Mouse (Mus musculus) MEL (cell line): ENCODE data around the gene 4933428G20Rik. TPM values are rescaled to one million over a fixed set of nuclear protein-coding genes. Genes with fewer than 3 reads are reported as not detected.

Experiments used
- DNase-seq: peaks from one replicate; pipeline ENCODE4 v3.0.0; 2011; ENCODE audit warnings: low read depth, low spot score
- H3K27ac ChIP-seq: 2 replicates; pipeline ENCODE4 v1.5.1; 2012; ENCODE audit warnings: low read depth, mild to moderate bottlenecking, control low read depth, low read length, moderate library complexity; ENCODE audit not compliant: control insufficient read depth
- H3K27me3 ChIP-seq, 2 experiments: fragments of 150-350 bp in 1 of 2; sonication (generic) in 1 of 2; 2 replicates each; pipeline ENCODE4 v1.6.1; 2012; ENCODE audit warnings: low read length in 2 of 2, mild to moderate bottlenecking in 2 of 2, improper control_type of control experiment in 1 of 2, moderate library complexity in 1 of 2; ENCODE audit not compliant: insufficient read depth in 2 of 2, control insufficient read depth in 1 of 2
- H3K36me3 ChIP-seq, 2 experiments: 2 replicates each; pipeline ENCODE4 v1.6.1; 2012 to 2014; ENCODE audit warnings: low read length in 2 of 2, improper control_type of control experiment in 1 of 2, inconsistent platforms in 1 of 2, mild to moderate bottlenecking in 1 of 2; ENCODE audit not compliant: insufficient read depth in 2 of 2, control insufficient read depth in 1 of 2
- H3K4me1 ChIP-seq, 2 experiments: fragments of 150-350 bp in 1 of 2; sonication (generic) in 1 of 2; 2 replicates each; pipeline ENCODE4 v1.6.1; 2012; ENCODE audit warnings: low read length in 2 of 2, improper control_type of control experiment in 1 of 2, mild to moderate bottlenecking in 1 of 2; ENCODE audit not compliant: insufficient read depth in 2 of 2, control insufficient read depth in 1 of 2
- H3K4me3 ChIP-seq, 2 experiments: fragments of 150-350 bp in 1 of 2; sonication (generic) in 1 of 2; 2 replicates each; pipeline ENCODE4 v1.5.1; 2012; ENCODE audit warnings: low read depth in 2 of 2, low read length in 2 of 2, mild to moderate bottlenecking in 2 of 2, moderate library complexity in 2 of 2, control low read depth in 1 of 2, improper control_type of control experiment in 1 of 2; ENCODE audit not compliant: control insufficient read depth in 1 of 2, insufficient read depth in 1 of 2
- H3K79me2 ChIP-seq: 2 replicates; pipeline ENCODE4 v1.6.1; 2012; ENCODE audit warnings: mild to moderate bottlenecking, low read length, moderate library complexity; ENCODE audit not compliant: control insufficient read depth, poor library complexity, insufficient read depth
- H3K9ac ChIP-seq: 2 replicates; pipeline ENCODE4 v1.6.1; 2012; ENCODE audit warnings: low read depth, mild to moderate bottlenecking, control low read depth, low read length, moderate library complexity; ENCODE audit not compliant: control insufficient read depth, poor library complexity, severe bottlenecking
- H3K9me3 ChIP-seq: fragments of 150-350 bp; sonication (generic); replicated peaks from 2 replicates; pipeline ENCODE4 v1.6.1; 2012; ENCODE audit warnings: mild to moderate bottlenecking, low read length, improper control_type of control experiment, moderate library complexity; ENCODE audit not compliant: insufficient read depth
- BHLHE40 ChIP-seq: IDR thresholded peaks from 2 replicates; pipeline ENCODE4 v1.6.1; 2012; ENCODE audit warnings: low read depth, mild to moderate bottlenecking, inconsistent platforms, low read length, improper control_type of control experiment, borderline replicate concordance
- CHD1 ChIP-seq: IDR thresholded peaks from 2 replicates; pipeline ENCODE4 v1.6.1; 2012; ENCODE audit warnings: low read depth, mild to moderate bottlenecking, inconsistent platforms, low read length, improper control_type of control experiment
- CHD2 ChIP-seq: IDR thresholded peaks from 2 replicates; pipeline ENCODE4 v1.6.1; 2011; ENCODE audit warnings: low read length, improper control_type of control experiment
- CTCF ChIP-seq, 3 experiments: IDR thresholded peaks in 2 of 3; conservative IDR thresholded peaks in 1 of 3; 2 replicates each; pipeline ENCODE4 v1.5.1; 2011 to 2012; ENCODE audit warnings: low read length in 3 of 3, low read depth in 2 of 3, mild to moderate bottlenecking in 2 of 3, improper control_type of control experiment in 1 of 3, inconsistent platforms in 1 of 3, mixed read lengths in 1 of 3, moderate library complexity in 1 of 3; ENCODE audit not compliant: control insufficient read depth in 1 of 3, insufficient read depth in 1 of 3, poor library complexity in 1 of 3, severe bottlenecking in 1 of 3
- E2F4 ChIP-seq: IDR thresholded peaks from 2 replicates; pipeline ENCODE4 v1.6.1; 2011; ENCODE audit warnings: low read depth, low read length, improper control_type of control experiment, borderline replicate concordance
- ELF1 ChIP-seq: IDR thresholded peaks from 2 replicates; pipeline ENCODE4 v1.6.1; 2014; ENCODE audit warnings: low read depth, mild to moderate bottlenecking, inconsistent platforms, low read length, improper control_type of control experiment, moderate library complexity
- EP300 ChIP-seq, 2 experiments: IDR thresholded peaks; 2 replicates each; pipeline ENCODE4 v1.6.1; 2011; ENCODE audit warnings: improper control_type of control experiment in 2 of 2, low read length in 2 of 2, low read depth in 1 of 2, mild to moderate bottlenecking in 1 of 2
- GABPA ChIP-seq: IDR thresholded peaks from 2 replicates; pipeline ENCODE4 v1.6.1; 2012; ENCODE audit warnings: low read depth, mild to moderate bottlenecking, inconsistent platforms, low read length, improper control_type of control experiment, moderate library complexity
- GATA1 ChIP-seq: IDR thresholded peaks from 2 replicates; pipeline ENCODE4 v1.6.1; 2011; ENCODE audit warnings: low read depth, low read length, improper control_type of control experiment
- JUND ChIP-seq: IDR thresholded peaks from 2 replicates; pipeline ENCODE4 v1.6.1; 2011; ENCODE audit warnings: low read depth, mild to moderate bottlenecking, improper control_type of control experiment, low read length
- KAT2A ChIP-seq: conservative IDR thresholded peaks from 2 replicates; pipeline ENCODE4 v1.6.1; 2012; ENCODE audit warnings: low read depth, low read length, improper control_type of control experiment, inconsistent platforms
- MAFK ChIP-seq: IDR thresholded peaks from 2 replicates; pipeline ENCODE4 v1.6.1; 2011; ENCODE audit warnings: low read depth, mild to moderate bottlenecking, low read length, improper control_type of control experiment, borderline replicate concordance
- MAX ChIP-seq: IDR thresholded peaks from 2 replicates; pipeline ENCODE4 v1.6.1; 2011; ENCODE audit warnings: low read length, improper control_type of control experiment
- MAZ ChIP-seq: IDR thresholded peaks from 2 replicates; pipeline ENCODE4 v1.6.1; 2012; ENCODE audit warnings: low read depth, mild to moderate bottlenecking, inconsistent platforms, low read length, improper control_type of control experiment
- MYB ChIP-seq: IDR thresholded peaks from 2 replicates; pipeline ENCODE4 v1.6.1; 2011; ENCODE audit warnings: mild to moderate bottlenecking, low read depth, low read length, improper control_type of control experiment
- NRF1 ChIP-seq: IDR thresholded peaks from 2 replicates; pipeline ENCODE4 v1.6.1; 2014; ENCODE audit warnings: low read depth, mild to moderate bottlenecking, inconsistent platforms, low read length, improper control_type of control experiment, moderate library complexity; ENCODE audit not compliant: poor library complexity, insufficient read depth, severe bottlenecking
- POLR2A ChIP-seq, 2 experiments: IDR thresholded peaks; 2 replicates each; pipeline ENCODE4 v1.6.1; 2011 to 2012; ENCODE audit warnings: low read length in 2 of 2, mild to moderate bottlenecking in 2 of 2, control low read depth in 1 of 2, improper control_type of control experiment in 1 of 2, low read depth in 1 of 2, moderate library complexity in 1 of 2; ENCODE audit not compliant: control insufficient read depth in 1 of 2, insufficient read depth in 1 of 2, poor library complexity in 1 of 2
- POLR2AphosphoS2 ChIP-seq: IDR thresholded peaks from 2 replicates; pipeline ENCODE4 v1.6.1; 2011; ENCODE audit warnings: low read length, improper control_type of control experiment
- RAD21 ChIP-seq: IDR thresholded peaks from 2 replicates; pipeline ENCODE4 v1.6.1; 2011; ENCODE audit warnings: mild to moderate bottlenecking, low read depth, low read length, improper control_type of control experiment
- SMC3 ChIP-seq: IDR thresholded peaks from 2 replicates; pipeline ENCODE4 v1.6.1; 2011; ENCODE audit warnings: low read depth, low read length, improper control_type of control experiment
- TAL1 ChIP-seq: IDR thresholded peaks from 2 replicates; pipeline ENCODE4 v1.6.1; 2012; ENCODE audit warnings: mild to moderate bottlenecking, inconsistent platforms, low read length, moderate library complexity, mixed read lengths
- USF1 ChIP-seq: IDR thresholded peaks from 2 replicates; pipeline ENCODE4 v1.6.1; 2014; ENCODE audit warnings: low read depth, mild to moderate bottlenecking, inconsistent platforms, low read length, improper control_type of control experiment, moderate library complexity
- USF2 ChIP-seq, 2 experiments: IDR thresholded peaks; 2 replicates each; pipeline ENCODE4 v1.6.1; 2011 to 2012; ENCODE audit warnings: improper control_type of control experiment in 2 of 2, low read length in 2 of 2, borderline replicate concordance in 1 of 2, inconsistent platforms in 1 of 2, low read depth in 1 of 2, mild to moderate bottlenecking in 1 of 2; ENCODE audit not compliant: insufficient read depth in 1 of 2
- ZC3H11A ChIP-seq: IDR thresholded peaks from 2 replicates; pipeline ENCODE4 v1.6.1; 2012; ENCODE audit warnings: low read depth, mild to moderate bottlenecking, inconsistent platforms, low read length, improper control_type of control experiment
- ZMIZ1 ChIP-seq: IDR thresholded peaks from 2 replicates; pipeline ENCODE4 v1.6.1; 2012; ENCODE audit warnings: low read depth, mild to moderate bottlenecking, inconsistent platforms, low read length, improper control_type of control experiment, moderate library complexity
- polyA plus RNA-seq, 2 experiments: library from polyadenylated mRNA; stranded (reverse) in 1 of 2; unstranded in 1 of 2; fragments of >175 nt in 1 of 2; fragments of >200 nt in 1 of 2; gene quantifications; 2 replicates each; pipeline versions ENCODE4 v1.2.1 to v1.2.4; 2012; ENCODE audit warnings: low replicate concordance in 2 of 2, low read depth in 1 of 2; ENCODE audit not compliant: insufficient read length in 2 of 2, insufficient read depth in 1 of 2, missing spikeins in 1 of 2
- total RNA-seq: library from RNA; depleted of rRNA; stranded (reverse); fragments of 300-350 nt; gene quantifications from 2 replicates; pipeline ENCODE4 v1.2.3, GENCODE M21; 2012

4933428G20Rik gene
- total and polyA plus RNA-seq, 3 experiments, result 0.15 TPM; not detected in 2

GRCm38 (mm10) chr11:97511661-97512369 is 11.7 kb upstream of the 4933428G20Rik start:
- Histone ChIP-seq H3K27ac (peak overlapping the region; percentile 8; the same call in 1 of the 2 replicates), H3K4me1 (peaks cover 3 to 16% of the 10 kb centered on the region in 2 experiments; a peak in 3 of 4 replicates), H3K9ac (peak overlapping the region; percentile 8), H3K36me3 (peaks cover 0 to 10% of the 10 kb centered on the region in 2 experiments; a peak in 2 of 4 replicates), H3K79me2 (no peaks in the 10 kb centered on the region), H3K27me3 (no peaks in the 10 kb centered on the region; a peak in 1 of 4 replicates), H3K4me3 (peak overlapping the region; percentile 12 to 19; a peak in 2 of 4 replicates), H3K9me3 (no peaks in the 10 kb centered on the region)
- TF ChIP-seq ELF1 (peak; percentile 84), MAX (no peak), CHD1 (no peak), EP300 (IDR thresholded peaks at IDR 0.05; ENCODE audit: low read depth in 1 of 2, low read length in 2 of 2) (no peak), POLR2A (IDR thresholded peaks at IDR 0.05; ENCODE audit: control insufficient read depth in 1 of 2, insufficient read depth in 1 of 2, low read depth in 1 of 2, low read length in 2 of 2, poor library complexity in 1 of 2) (peak in 1 of 2 experiments; percentile 38; a peak in 1 of 4 replicates), MAZ (peak; percentile 44; the same call in 1 of the 2 replicates), MAFK (no peak), GATA1 (no peak), E2F4 (no peak), GABPA (no peak), CTCF (IDR thresholded peaks at IDR 0.05 in 2 of 3, conservative IDR thresholded peaks at IDR 0.05 in 1 of 3; ENCODE audit: control insufficient read depth in 1 of 3, insufficient read depth in 1 of 3, low read depth in 2 of 3, low read length in 3 of 3, poor library complexity in 1 of 3, severe bottlenecking in 1 of 3) (no peak), USF2 (IDR thresholded peaks at IDR 0.05; ENCODE audit: borderline replicate concordance in 1 of 2, insufficient read depth in 1 of 2, low read depth in 1 of 2, low read length in 2 of 2) (no peak)
- DNase-seq, result peak; percentile 72

- Histone ChIP-seq H3K4me1 (peaks cover 4 to 20% of the 10 kb centered on the region in 2 experiments; a peak in 3 of 4 replicates), H3K4me3 (peak overlapping the region in 1 of 2 experiments; percentile 19; a peak in 2 of 4 replicates)
These were observed 11.0 kb upstream of the 4933428G20Rik start for GRCm38 (mm10) chr11:97510966-97511660.

More at GRCm38 (mm10) chr11:97510966-97511660, 11.0 kb upstream of the 4933428G20Rik start:
- no peak overlapping the region for H3K27ac ChIP-seq
- no peaks in the 10 kb centered on the region for H3K79me2 ChIP-seq
- TF ChIP-seq GATA1 (no peak), TAL1 (no peak), ZMIZ1 (no peak), SMC3 (peak; percentile 45), KAT2A (no peak), NRF1 (no peak), CHD2 (no peak), CTCF (IDR thresholded peaks at IDR 0.05 in 2 of 3, conservative IDR thresholded peaks at IDR 0.05 in 1 of 3; ENCODE audit: control insufficient read depth in 1 of 3, insufficient read depth in 1 of 3, low read depth in 2 of 3, low read length in 3 of 3, poor library complexity in 1 of 3, severe bottlenecking in 1 of 3) (peak; percentile 84 to 90 (median 85)), USF1 (no peak), MAZ (no peak), GABPA (no peak), MYB (no peak), POLR2AphosphoS2 (no peak), MAFK (no peak), ELF1 (no peak), ZC3H11A (peak; percentile 33; the same call in 1 of the 2 replicates), USF2 (IDR thresholded peaks at IDR 0.05; ENCODE audit: borderline replicate concordance in 1 of 2, insufficient read depth in 1 of 2, low read depth in 1 of 2, low read length in 2 of 2) (no peak), JUND (no peak), BHLHE40 (no peak), RAD21 (peak; percentile 44)
- TF ChIP-seq, all 39 proteins: peak for 4
- Histone ChIP-seq H3K9me3 (no peaks in the 10 kb centered on the region), H3K9ac (peak overlapping the region; percentile 8; the same call in 1 of the 2 replicates), H3K27me3 (no peaks in the 10 kb centered on the region; a peak in 1 of 4 replicates), H3K36me3 (peaks cover 0 to 14% of the 10 kb centered on the region in 2 experiments; a peak in 2 of 4 replicates)
- peak; percentile 76 for DNase-seq
